Mouse (Mus musculus): ENCODE measurements around the gene Arfip2. TPM values are rescaled to one million over a fixed set of nuclear protein-coding genes. Genes with fewer than 3 reads are reported as not detected.

Arfip2 gene
- total RNA-seq, 2 experiments from 2014 or later: 94.0 to 102 TPM

DNA sequence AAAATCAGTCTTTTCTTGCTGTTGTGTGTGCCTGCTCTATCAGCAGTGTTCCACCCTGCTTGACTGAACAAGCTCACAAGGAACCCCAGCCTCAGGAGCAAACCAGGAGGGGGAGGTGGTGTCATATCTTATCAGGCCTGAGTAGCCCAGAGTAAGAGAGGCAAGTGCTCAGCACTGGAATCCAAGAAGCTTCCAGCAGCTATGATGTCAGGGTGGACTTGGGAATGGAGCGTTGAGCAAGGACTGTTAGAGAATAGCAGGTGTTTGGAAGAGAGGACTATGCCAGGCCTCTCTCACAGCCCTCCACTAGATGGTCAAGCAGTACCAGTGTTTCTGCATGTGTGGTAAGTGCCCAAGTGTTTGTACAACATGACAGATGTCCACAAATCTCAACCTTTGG lies 24.5 kb downstream of the Arfip2 start:
- no peak for DNase-seq (ENCODE audit: extremely low spot score in 1 of 2, low spot score in 1 of 2)

DNA sequence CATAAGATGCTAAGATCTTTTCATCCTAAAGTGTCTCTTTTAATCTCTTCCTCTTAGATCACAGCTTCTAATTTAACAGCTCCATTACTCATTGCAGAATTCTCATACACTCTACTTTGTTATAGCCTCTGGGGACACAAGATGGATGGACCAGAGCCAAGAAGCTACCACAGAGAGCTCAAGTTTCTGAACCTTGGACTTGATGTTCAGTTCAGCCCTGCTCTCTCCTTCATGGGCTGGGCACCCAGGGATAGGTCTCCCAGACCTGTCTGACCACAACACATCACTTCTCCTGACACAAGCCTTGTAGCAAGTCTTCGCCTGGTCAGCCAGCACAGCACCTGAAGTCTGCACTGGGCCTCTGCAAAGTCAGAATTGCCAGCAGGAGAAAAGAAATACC lies 25.8 kb downstream of the Arfip2 start:
- DNase-seq (ENCODE audit: extremely low spot score in 1 of 2, low spot score in 1 of 2): no peak

DNA sequence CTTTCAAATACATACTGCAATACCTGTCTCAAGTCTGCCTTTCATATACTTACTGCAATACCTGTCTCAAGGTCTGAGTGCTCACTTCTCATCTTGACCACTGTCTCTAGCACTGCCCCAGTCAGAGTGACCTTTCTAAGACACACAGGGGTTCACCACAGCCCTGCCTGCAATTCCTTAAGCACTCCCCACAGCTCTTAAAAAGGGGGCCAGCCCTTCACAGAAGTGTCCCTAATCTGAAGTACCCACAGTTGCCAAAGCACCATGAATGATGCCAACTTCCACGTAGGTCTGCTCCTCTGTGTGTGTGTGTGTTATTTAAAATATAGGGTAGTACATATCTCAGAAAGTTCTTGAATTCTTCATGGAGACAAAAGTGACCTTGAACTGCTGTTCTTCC lies 28.4 kb downstream of the Arfip2 start:
- no peak for DNase-seq (ENCODE audit: extremely low spot score in 1 of 2, low spot score in 1 of 2)

DNA sequence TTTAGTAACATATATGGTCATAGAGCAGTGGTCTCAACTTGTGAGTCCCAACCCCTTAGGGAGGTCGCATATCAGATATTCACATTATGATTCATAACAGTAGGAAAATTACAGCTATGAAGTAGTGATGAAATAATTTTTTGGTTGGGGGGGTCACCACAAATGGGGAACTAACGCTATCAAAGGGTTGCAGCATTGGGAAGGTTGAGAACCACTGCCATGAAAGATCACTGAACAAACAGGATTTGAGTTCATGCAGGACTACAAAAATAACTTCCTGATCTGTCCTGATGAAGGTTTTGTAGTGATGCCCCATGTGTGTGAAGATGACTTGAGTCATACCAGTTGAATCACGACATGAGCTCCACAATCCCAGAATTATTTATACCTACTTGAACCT lies 31.7 kb downstream of the Arfip2 start:
- DNase-seq (ENCODE audit: extremely low spot score in 1 of 2, low spot score in 1 of 2): no peak

DNA sequence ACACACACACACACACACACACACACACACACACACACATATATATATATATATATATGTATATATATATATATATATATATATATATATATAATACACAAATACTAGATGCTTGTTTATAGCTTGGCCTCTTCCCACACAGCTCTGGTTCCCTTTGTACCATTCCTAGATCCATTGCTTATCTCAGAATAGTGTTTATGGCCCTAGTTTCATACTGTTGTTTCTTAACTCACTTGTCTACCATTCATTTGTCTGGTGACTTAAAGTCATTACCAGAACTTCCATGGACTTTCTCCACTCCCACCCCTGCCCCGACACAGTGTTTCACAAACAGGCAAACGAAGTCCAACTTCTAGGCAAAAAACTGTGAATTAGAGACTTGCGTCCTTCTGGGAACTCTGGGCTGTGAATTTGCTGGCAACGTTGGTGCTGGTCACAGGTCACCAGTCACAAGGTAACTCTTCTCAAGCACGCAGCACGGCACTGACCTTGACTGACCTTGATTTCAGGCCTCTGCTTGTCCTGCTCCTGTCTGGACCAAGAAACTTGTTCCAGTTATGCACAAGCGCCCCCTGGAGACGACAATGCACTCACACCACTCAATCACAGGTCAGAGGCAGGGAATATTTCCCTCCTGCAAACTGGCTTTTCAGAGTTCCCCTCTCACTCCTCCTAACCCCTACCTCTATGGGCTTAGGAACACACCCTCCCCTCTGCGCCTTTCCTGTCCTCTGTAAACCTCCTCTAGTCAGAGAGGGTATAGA lies 37.2 kb downstream of the Arfip2 start:
- DNase-seq (ENCODE audit: extremely low spot score in 1 of 2, low spot score in 1 of 2): peak; percentile 39 to 75

DNA sequence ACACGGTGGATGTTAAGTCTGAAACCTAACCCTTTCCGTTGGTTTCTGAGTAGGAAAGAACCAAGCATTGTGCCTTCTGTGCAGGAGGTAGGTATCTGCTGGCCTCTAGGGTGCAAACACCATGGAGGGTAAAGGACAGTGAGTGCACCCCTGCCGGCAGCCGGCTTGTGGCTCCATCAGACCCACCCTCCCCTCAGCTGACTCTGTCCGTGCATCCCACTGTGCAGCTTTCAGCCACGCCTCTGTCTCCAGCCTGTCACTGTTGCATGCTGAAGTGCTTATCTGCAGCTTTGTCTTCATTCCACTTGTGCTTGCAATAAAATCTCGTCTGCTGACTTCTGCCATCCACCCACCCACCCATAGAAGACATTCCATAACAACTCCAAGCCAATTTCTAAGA lies 50.1 kb downstream of the Arfip2 start:
- DNase-seq (ENCODE audit: extremely low spot score in 1 of 2, low spot score in 1 of 2): no peak

DNA sequence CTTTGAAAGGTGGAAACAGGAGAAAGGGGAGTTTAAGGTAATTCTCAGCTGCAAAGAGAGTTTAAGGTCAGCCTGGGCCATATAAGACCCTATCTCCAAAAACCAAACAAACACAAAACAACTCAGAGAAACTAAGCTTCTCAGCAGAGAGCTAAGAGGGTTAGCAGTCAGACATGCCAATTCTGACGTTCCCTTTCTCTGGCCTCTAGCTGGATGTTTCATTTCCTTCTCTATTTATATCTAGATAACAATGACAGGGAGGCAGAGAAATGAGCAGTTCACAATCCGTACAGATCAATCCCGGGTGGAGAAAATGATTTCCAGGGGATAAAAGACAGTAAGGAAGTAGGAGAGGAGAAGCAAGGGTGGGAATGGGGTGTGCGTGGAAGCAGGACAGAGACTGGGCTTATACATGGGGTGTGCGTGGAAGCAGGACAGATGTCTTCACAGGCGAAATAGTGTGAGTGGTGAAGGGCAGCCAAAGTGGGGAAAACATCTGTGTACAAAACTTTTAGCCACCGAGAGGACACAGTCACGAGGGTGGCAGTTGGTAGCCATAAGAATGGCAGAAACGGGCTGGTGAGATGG lies 51.8 kb downstream of the Arfip2 start:
- DNase-seq (ENCODE audit: extremely low spot score in 1 of 2, low spot score in 1 of 2): no peak

Other genes starting within 250 kb of the Arfip2 start
- gene Fam160a2, start 240.4 kb downstream of the Arfip2 start, total RNA-seq (2021): 10 to 100 TPM; 52.9 to 66.4 TPM
- gene Cnga4, start 235.8 kb downstream of the Arfip2 start, total RNA-seq (2021): under 1 TPM; 0.52 to 0.66 TPM
- gene Cckbr, start 214.7 kb downstream of the Arfip2 start, total RNA-seq (2021): 1 to 10 TPM; 6.3 to 9.6 TPM
- 10 to 100 TPM; 14.2 to 14.9 TPM for gene Cavin3, start 158.1 kb downstream of the Arfip2 start, total RNA-seq (2021)
- 10 to 100 TPM; 89.3 to 93.6 TPM for gene Smpd1, start 86.1 kb downstream of the Arfip2 start, total RNA-seq (2021)
- gene Apbb1, start 58.8 kb downstream of the Arfip2 start, total RNA-seq (2021): 100 to 1,000 TPM; 371 to 404 TPM
- gene Hpx, start 40.3 kb downstream of the Arfip2 start, total RNA-seq (2021): not detected
- 100 to 1,000 TPM; 124 to 145 TPM for gene Trim3, start 6.8 kb downstream of the Arfip2 start, total RNA-seq (2021)
- gene Timm10b, start 360 bp downstream of the Arfip2 start, total RNA-seq (2021): 10 to 100 TPM; 71.3 to 86.2 TPM
- gene Gm45799, start 136 bp upstream of the Arfip2 start, total RNA-seq (2021): 1 to 10 TPM; 8.8 to 9.6 TPM
- gene Dnhd1, start 10.4 kb upstream of the Arfip2 start, total RNA-seq (2021): 1 to 10 TPM; 4.6 to 5.4 TPM
- gene Ilk, start 96.2 kb upstream of the Arfip2 start, total RNA-seq (2021): 10 to 100 TPM; 79.7 to 88.1 TPM
- 10 to 100 TPM in 1 of 2 experiments, 1 to 10 TPM in 1; 9.2 to 10.7 TPM for gene Rrp8, start 97.0 kb upstream of the Arfip2 start, total RNA-seq (2021)
- 100 to 1,000 TPM; 122 to 128 TPM for gene Taf10, start 103.9 kb upstream of the Arfip2 start, total RNA-seq (2021)
- gene Tpp1, start 111.8 kb upstream of the Arfip2 start, total RNA-seq (2021): 10 to 100 TPM; 61.4 to 61.8 TPM
- gene Dchs1, start 147.2 kb upstream of the Arfip2 start, total RNA-seq (2021): 10 to 100 TPM; 15.9 to 18.3 TPM
- gene Mrpl17, start 170.7 kb upstream of the Arfip2 start, total RNA-seq (2021): 100 to 1,000 TPM in 1 of 2 experiments, 10 to 100 TPM in 1; 95.6 to 113 TPM